Mouse (Mus musculus): Measurements from ENCODE around the gene Asic4.

DNA sequence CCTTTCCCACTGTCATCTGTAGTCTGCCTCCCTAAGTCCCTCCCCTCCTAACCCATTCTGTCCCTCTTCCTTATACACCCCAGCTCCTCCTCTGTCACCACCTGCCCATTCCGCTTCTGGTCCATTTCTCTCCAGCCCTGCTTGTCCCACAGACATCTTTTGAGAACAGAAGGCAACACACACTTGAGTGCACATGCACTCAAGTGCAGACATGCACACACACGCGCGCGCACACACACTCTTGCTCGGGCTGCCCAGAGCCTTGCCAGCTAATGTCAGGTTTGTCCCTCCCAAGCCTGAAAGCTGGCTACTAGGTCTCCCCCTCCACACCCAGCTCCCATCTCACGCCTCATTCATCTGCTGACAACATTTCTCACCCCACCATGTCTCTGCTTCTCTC lies 9.6 kb upstream of the Asic4 start:
- no peak for TF ChIP-seq CTCF (conservative IDR thresholded peaks at IDR 0.05; ENCODE audit: insufficient read depth, insufficient read length, low read depth, low read length)
- TF ChIP-seq POLR2A (IDR thresholded peaks at IDR 0.05; ENCODE audit: low read depth, low read length), result no peak

Measured in kidney, adult 2 months (tissue).